Mouse (Mus musculus) intestine, embryonic 14.5 days (tissue): ENCODE measurements at regions not wholly inside any gene's neighbourhood (a gene's known extent, or its start where the extent isn't known, plus 50 kb on each side); places are given as distances from the start of the nearest gene placed in this dataset.

Experiments used
- ATAC-seq: fragments of 200-750 bp; cut with Nextera tagmentation; replicated peaks from 2 replicates; pipeline ENCODE4 v1.8.0; 2017; ENCODE audit warnings: low read depth, moderate number of reproducible peaks, moderate TSS enrichment, moderate library complexity; ENCODE audit not compliant: low FRiP score, low TSS enrichment
- DNase-seq: peaks from one replicate; pipeline ENCODE4 v3.0.0-alpha.2; 2018; ENCODE audit warnings: low spot score
- H3K27ac ChIP-seq: fragments of 300-500 bp; sonication (generic); 2 replicates; pipeline ENCODE4 v1.5.1; 2014; ENCODE audit warnings: low read depth, mild to moderate bottlenecking, control low read depth
- H3K27me3 ChIP-seq: fragments of 300-500 bp; sonication (generic); replicated peaks from 2 replicates; pipeline ENCODE4 v1.6.1; 2014; ENCODE audit warnings: low read length, control low read depth; ENCODE audit not compliant: control insufficient read depth, insufficient read depth
- H3K36me3 ChIP-seq: fragments of 300-500 bp; sonication (generic); 2 replicates; pipeline ENCODE4 v1.6.1; 2014; ENCODE audit warnings: low read length, control low read depth; ENCODE audit not compliant: control insufficient read depth, insufficient read depth
- H3K4me1 ChIP-seq: fragments of 300-500 bp; sonication (generic); replicated peaks from 2 replicates; pipeline ENCODE4 v1.6.1; 2014; ENCODE audit warnings: low read length, control low read depth, mixed read lengths; ENCODE audit not compliant: control insufficient read depth, insufficient read depth
- H3K4me2 ChIP-seq: fragments of 300-500 bp; sonication (generic); 2 replicates; pipeline ENCODE4 v1.6.1; 2014; ENCODE audit warnings: low read length
- H3K4me3 ChIP-seq: fragments of 300-500 bp; sonication (generic); 2 replicates; pipeline ENCODE4 v1.5.1; 2014; ENCODE audit warnings: low read depth, low read length, control low read depth, mixed read lengths
- H3K9ac ChIP-seq: fragments of 300-500 bp; sonication (generic); 2 replicates; pipeline ENCODE4 v1.6.1; 2014; ENCODE audit warnings: mild to moderate bottlenecking, low read length
- H3K9me3 ChIP-seq: fragments of 300-500 bp; sonication (generic); 2 replicates; pipeline ENCODE4 v1.6.1; 2016; ENCODE audit warnings: low read length, control low read depth; ENCODE audit not compliant: control insufficient read depth
- WGBS: fragments of 180-500 bp; shearing (Covaris S2); extraction: QIAGEN DNeasy Blood & Tissue Kit; methylation state at CpG from one replicate; pipeline ENCODE4 v1.1.7; 2014; 5-methylcytosine and 5-hydroxymethylcytosine counted together

GRCm38 (mm10) chr12:106559566-106559965 lies 549.5 kb downstream of the Vrk1 start:
- no peaks in the 10 kb centered on the region for H3K27me3 ChIP-seq
- no peak overlapping the region for H3K27ac ChIP-seq
- H3K4me2 ChIP-seq: no peak overlapping the region
- no peak overlapping the region for H3K4me3 ChIP-seq
- no peak overlapping the region for H3K9ac ChIP-seq
- 87% methylated on average over 9 of the region's 9 CpGs for WGBS
- H3K9me3 ChIP-seq: no peaks in the 10 kb centered on the region
- DNase-seq (no peak), ATAC-seq (no peak)
- H3K4me1 ChIP-seq: no peaks in the 10 kb centered on the region
- no peaks in the 10 kb centered on the region for H3K36me3 ChIP-seq

- no peak overlapping the region for H3K9ac ChIP-seq
- no peaks in the 10 kb centered on the region for H3K9me3 ChIP-seq
- no peak overlapping the region for H3K27ac ChIP-seq
- WGBS: 24% methylated on average over 6 of the region's 6 CpGs
- no peaks in the 10 kb centered on the region for H3K36me3 ChIP-seq
- H3K4me3 ChIP-seq: no peak overlapping the region
- no peaks in the 10 kb centered on the region for H3K27me3 ChIP-seq
- H3K4me2 ChIP-seq: no peak overlapping the region
- no peaks in the 10 kb centered on the region for H3K4me1 ChIP-seq
- no peak for DNase-seq
- ATAC-seq: no peak
Observed at GRCm38 (mm10) chr12:106565263-106565681, 555.2 kb downstream of the Vrk1 start.

- 75% methylated on average over 4 of the region's 4 CpGs for WGBS
- no peak overlapping the region for H3K9ac ChIP-seq
- H3K36me3 ChIP-seq: no peaks in the 10 kb centered on the region
- no peak overlapping the region for H3K27ac ChIP-seq
- no peak for ATAC-seq
- H3K9me3 ChIP-seq: no peaks in the 10 kb centered on the region
- no peak overlapping the region for H3K4me2 ChIP-seq
- H3K4me1 ChIP-seq: no peaks in the 10 kb centered on the region
- no peak overlapping the region for H3K4me3 ChIP-seq
- DNase-seq: no peak
- no peaks in the 10 kb centered on the region for H3K27me3 ChIP-seq
Observed at GRCm38 (mm10) chr12:106566361-106566760, 556.3 kb downstream of the Vrk1 start.

- Histone ChIP-seq H3K4me1 (no peaks in the 10 kb centered on the region), H3K9me3 (no peaks in the 10 kb centered on the region), H3K36me3 (no peaks in the 10 kb centered on the region), H3K4me3 (no peak overlapping the region), H3K9ac (no peak overlapping the region), H3K4me2 (no peak overlapping the region), H3K27ac (no peak overlapping the region), H3K27me3 (no peaks in the 10 kb centered on the region)
- DNase-seq (no peak), ATAC-seq (no peak)
- 79% methylated on average over 5 of the region's 5 CpGs for WGBS
Observed at GRCm38 (mm10) chr12:106567116-106567515, 557.1 kb downstream of the Vrk1 start.

- H3K4me3 ChIP-seq: no peak overlapping the region
- ATAC-seq (no peak), DNase-seq (no peak)
Observed at GRCm38 (mm10) chr12:106568541-106569085, 558.6 kb downstream of the Vrk1 start.

GRCm38 (mm10) chr12:106572956-106573355 lies 562.9 kb downstream of the Vrk1 start:
- H3K27ac ChIP-seq: no peak overlapping the region
- no peaks in the 10 kb centered on the region for H3K9me3 ChIP-seq
- no peak for ATAC-seq
- 88% methylated on average over 5 of the region's 5 CpGs for WGBS
- H3K4me3 ChIP-seq: no peak overlapping the region
- H3K27me3 ChIP-seq: no peaks in the 10 kb centered on the region
- H3K4me1 ChIP-seq: no peaks in the 10 kb centered on the region
- H3K9ac ChIP-seq: no peak overlapping the region
- no peak overlapping the region for H3K4me2 ChIP-seq
- no peak for DNase-seq
- no peaks in the 10 kb centered on the region for H3K36me3 ChIP-seq

More at GRCm38 (mm10) chr12:106568541-106569085, 558.6 kb downstream of the Vrk1 start:
- Histone ChIP-seq H3K27me3 (no peaks in the 10 kb centered on the region), H3K4me1 (no peaks in the 10 kb centered on the region), H3K9ac (no peak overlapping the region), H3K27ac (no peak overlapping the region), H3K36me3 (no peaks in the 10 kb centered on the region), H3K9me3 (no peaks in the 10 kb centered on the region), H3K4me2 (no peak overlapping the region)
- WGBS: 91% methylated on average over 10 of the region's 10 CpGs

- ATAC-seq (no peak), DNase-seq (no peak)
- no peak overlapping the region for H3K4me2 ChIP-seq
- no peaks in the 10 kb centered on the region for H3K4me1 ChIP-seq
- no peaks in the 10 kb centered on the region for H3K36me3 ChIP-seq
- H3K4me3 ChIP-seq: no peak overlapping the region
- no peaks in the 10 kb centered on the region for H3K9me3 ChIP-seq
- H3K27ac ChIP-seq: no peak overlapping the region
- H3K9ac ChIP-seq: no peak overlapping the region
- H3K27me3 ChIP-seq: no peaks in the 10 kb centered on the region
- WGBS: 58% methylated on average over 9 of the region's 9 CpGs
Observed at GRCm38 (mm10) chr12:106582760-106583159, 572.7 kb downstream of the Vrk1 start.

GRCm38 (mm10) chr12:106585626-106586025 lies 575.6 kb downstream of the Vrk1 start:
- Histone ChIP-seq H3K27me3 (no peaks in the 10 kb centered on the region), H3K4me3 (no peak overlapping the region), H3K4me2 (no peak overlapping the region), H3K36me3 (no peaks in the 10 kb centered on the region), H3K9ac (no peak overlapping the region), H3K4me1 (no peaks in the 10 kb centered on the region), H3K27ac (no peak overlapping the region), H3K9me3 (no peaks in the 10 kb centered on the region)
- DNase-seq: no peak
- ATAC-seq: no peak
- WGBS: 85% methylated on average over 5 of the region's 5 CpGs

- WGBS: 93% methylated on average over 9 of the region's 9 CpGs
- H3K9me3 ChIP-seq: no peaks in the 10 kb centered on the region
- no peak overlapping the region for H3K4me3 ChIP-seq
Observed at GRCm38 (mm10) chr12:106592686-106593085, 582.7 kb downstream of the Vrk1 start.

More at GRCm38 (mm10) chr12:106592686-106593085, 582.7 kb downstream of the Vrk1 start:
- no peak overlapping the region for H3K4me2 ChIP-seq
- no peak for DNase-seq
- H3K27ac ChIP-seq: no peak overlapping the region
- no peak for ATAC-seq
- no peak overlapping the region for H3K9ac ChIP-seq
- no peaks in the 10 kb centered on the region for H3K36me3 ChIP-seq
- no peaks in the 10 kb centered on the region for H3K27me3 ChIP-seq
- H3K4me1 ChIP-seq: no peaks in the 10 kb centered on the region
